Mouse (Mus musculus): ENCODE measurements around the gene Prrc2b. TPM values are rescaled to one million over a fixed set of nuclear protein-coding genes. Genes with fewer than 3 reads are reported as not detected.

The Prrc2b gene
- total RNA-seq, 2 experiments from 2014 or later = 138 to 145 TPM

DNA sequence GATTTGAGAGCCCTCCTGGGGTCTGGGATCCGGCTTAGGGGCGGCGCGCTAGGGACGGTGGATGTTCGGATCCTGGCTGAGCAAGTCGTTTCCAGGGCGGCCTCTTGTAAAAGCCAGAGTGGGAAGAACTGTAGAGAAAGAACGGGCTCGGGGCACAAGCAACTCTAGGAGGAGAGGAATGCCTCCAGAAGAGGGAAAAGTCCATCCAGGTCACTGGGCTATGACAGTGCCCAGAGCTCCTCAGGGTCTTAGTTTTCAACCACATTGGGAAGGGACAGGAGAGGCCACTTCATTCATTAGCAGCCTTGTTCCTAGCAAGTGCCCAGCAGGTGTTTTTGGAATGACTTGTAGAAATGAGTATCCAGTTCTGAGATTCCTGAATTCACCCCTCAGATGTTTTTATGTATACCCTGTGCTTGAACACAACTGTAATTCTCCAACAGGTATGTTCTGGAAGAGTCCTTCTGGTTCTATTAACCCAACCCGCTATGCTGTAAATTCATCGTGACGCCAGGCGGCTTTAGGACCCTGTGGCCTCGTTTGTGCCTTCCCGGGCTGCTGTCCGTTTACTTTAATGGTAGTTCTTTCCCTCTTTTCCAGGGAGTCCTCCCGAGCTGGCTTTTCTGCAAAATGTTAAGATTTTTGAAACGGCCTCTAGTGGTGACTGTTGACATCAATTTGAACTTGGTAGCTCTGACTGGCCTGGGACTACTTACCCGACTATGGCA lies 86.0 kb downstream of the Prrc2b start:
- peak; percentile 54 for DNase-seq

DNA sequence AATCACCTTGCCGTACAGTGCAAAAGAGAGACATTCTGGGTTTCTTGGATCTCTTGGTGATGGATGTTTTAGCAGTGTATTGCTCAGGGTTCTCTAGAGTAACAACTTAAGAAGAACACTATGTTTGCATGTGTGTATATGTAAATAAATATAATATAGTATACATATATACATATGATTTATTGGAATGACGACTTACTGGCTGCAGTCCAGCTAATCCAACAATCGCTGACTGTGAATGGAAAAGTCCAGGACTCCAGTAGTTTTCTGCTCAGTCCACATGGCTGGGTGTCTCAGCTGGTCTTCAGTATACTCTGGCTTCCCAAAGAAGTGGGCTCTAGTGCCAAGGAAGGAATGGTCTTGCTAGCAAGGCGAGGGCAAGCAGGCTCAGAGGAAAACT lies 86.7 kb downstream of the Prrc2b start:
- no peak for DNase-seq

DNA sequence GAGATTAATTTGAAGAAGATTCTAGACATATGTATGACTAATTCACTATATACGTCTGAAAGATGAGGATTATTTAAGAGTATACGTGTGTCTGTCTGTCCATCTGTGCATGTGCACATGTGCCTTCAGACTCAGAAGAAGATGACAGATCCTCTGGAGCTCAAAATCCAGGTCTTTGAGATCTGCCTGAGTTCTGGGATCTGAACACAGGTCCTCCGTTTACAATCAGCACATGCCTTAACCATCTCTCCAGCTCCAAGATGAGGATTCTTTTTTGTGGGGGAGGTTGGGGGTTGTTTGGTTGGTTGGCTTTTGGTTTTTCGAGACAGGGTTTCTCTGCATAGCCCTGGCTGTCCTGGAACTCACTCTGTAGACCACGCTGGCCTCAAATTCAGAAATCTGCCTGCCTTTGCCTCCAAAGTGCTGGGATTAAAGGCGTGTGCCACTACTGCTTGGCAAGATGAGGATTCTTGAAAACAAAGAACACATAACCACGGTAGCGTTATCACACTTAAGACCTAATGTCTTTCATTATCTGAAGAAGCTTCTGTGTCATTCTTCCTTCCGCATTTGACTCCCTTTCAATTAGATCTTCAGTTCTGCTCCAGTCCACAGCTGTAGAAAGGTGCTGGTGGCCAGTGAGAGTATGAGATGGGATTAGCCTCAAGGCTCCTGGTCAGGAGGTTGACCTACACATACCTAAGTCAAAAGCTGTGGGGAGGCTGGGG lies 88.0 kb downstream of the Prrc2b start:
- no peak for DNase-seq

DNA sequence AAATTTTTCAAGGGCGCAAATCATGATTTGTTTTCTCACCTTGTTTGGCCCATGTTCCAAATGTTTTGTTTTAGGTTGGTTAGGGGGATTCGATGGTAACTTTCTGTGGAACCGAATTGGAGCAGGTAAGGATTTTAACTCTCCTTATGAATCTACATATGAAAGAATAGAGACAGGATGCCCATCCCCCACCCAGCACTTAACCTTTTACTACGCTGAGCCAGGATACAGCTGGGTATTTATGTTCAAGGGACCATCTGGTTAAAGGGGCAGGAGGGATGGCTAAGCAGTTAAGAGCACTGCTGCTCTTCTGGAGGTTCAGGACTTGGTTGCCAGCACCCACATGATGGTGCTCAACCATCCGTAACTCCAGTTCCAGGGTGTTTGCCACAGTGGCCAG lies 89.7 kb downstream of the Prrc2b start:
- no peak for DNase-seq

DNA sequence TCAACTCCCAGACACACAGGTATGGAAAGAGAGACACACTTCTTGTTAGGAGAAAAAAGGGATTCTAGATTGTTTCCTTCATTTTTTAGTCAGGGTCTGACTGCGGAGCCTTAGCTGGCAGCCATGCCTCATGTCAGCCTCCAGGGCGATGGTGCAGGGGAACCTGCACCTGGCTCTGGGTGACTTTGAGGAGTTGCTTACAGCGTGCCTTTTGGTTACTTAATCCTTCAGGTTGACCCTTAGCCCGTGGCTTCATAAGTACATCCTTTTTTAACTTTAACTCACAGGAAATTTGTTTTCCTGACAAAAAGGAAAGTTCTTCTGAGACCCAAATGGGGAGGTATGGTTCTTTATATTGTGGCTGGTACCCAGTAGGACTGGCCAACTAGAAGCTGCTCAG lies 92.1 kb downstream of the Prrc2b start:
- DNase-seq = no peak

DNA sequence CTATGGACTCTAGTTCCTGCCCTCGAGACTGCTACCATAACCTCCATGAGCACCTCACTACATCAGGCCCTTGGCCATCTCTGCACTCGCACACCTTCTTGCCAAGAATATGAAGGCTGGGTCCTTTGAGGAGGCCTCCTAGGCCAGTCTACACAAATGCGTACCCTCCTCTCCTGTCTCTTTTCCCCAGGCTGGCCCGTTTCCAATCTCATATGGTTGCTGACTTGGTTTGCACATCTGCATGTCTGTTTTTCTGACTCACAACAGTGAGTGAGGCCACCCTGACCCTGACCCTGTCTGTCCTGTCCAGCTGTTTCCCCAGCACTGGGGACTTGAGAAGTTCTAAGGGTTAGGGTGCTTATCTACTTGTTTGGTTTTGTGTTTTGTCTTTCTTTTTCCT lies 95.9 kb downstream of the Prrc2b start:
- DNase-seq = no peak

DNA sequence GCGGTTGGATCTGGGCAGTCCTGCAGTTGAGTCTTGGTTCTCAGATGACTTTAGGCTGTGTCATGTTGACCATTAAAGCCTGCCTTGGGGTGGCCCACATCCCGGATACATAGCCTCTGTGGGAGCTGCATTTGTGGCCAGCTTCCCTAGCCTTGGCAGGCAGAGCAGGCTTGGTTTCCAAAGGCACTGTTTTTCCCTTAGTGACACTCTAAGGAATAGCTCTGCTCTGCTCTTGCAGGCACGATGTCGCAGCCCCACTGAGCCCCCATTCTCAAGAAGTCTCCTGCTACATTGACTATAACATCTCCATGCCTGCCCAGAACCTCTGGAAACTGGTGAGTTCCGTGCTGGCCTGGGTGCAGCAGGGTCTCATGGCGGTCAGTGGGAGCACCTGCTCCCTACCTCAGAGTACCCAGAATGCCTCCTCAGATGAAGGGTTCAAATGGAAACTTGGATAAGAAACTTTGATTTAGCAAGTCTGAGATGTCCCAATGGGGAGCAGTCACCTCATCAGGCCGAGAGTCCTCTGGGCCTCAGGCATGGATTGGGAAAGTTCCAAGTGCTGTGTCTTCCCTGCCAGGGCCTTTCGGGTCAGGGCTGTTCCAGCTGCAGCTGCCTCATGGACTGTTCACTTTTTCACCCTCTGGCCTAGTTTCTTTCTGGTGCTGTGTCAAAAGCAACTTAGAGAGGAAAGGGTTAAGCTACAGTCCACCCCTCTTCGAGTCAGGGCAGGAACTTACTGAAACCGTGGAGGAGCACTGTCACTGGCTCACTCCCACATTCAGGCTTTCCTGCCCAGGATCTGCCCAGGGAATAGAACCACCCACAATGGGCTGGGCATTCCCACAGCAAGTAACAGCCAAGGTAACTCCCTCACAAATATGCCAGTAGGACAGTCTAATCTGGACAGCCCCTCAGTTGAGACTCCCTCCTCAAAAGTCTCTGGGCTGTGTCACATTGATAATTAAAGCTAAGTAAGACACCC lies 97.8 kb downstream of the Prrc2b start:
- DNase-seq = no peak

DNA sequence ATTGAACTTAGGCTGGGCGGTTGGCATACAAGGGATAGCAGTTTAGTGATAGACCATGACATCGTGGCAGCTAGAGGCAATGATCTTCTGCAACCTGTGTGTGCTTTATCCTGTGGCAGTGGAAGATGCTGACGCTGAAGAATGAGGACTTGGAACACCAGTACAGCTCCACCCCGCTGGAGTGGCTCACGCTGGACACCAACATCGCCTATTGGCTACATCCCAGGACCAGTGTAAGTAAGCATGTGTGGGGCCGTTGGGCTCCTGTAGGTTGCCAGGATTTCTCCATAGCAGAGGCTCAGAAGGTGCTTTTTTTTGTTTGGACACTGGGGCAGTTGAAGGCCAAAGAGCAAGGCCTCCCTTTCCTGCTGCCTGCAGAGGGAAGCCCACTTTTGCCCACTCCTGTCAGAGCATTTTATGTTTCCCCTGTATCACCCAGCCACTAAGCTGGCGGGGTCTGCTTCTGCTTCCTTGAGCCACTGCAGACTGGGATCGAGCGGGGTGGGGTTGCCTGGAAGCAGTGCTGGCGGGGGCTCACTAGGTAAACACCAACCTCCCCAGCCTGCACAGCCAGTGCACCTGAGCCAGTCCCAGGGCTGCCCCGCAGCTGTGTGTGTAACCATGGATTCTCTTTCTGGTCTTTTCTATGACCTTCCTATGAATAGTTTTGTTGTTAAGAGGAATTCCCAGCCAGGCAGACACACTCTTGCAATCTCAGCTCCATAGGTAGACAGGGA lies 101.1 kb downstream of the Prrc2b start:
- no peak for DNase-seq

DNA sequence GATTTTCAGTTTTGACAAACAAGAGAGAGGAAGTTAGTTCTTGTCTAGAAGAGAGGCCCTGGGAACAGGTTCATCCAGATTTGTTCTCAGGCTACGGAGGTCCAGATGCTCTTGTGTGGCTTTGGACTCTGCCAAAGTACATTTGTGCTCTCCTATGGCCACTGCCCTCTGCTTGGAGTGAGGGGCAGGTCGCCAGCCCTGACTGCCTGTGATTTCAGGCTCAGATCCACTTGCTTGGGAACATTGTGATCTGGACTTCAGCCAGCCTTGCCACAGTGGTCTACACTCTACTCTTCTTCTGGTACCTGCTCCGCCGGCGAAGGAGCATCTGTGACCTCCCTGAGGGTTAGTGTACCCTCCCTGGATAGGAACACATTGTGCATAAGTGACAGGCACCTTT lies 101.8 kb downstream of the Prrc2b start:
- no peak for DNase-seq

DNA sequence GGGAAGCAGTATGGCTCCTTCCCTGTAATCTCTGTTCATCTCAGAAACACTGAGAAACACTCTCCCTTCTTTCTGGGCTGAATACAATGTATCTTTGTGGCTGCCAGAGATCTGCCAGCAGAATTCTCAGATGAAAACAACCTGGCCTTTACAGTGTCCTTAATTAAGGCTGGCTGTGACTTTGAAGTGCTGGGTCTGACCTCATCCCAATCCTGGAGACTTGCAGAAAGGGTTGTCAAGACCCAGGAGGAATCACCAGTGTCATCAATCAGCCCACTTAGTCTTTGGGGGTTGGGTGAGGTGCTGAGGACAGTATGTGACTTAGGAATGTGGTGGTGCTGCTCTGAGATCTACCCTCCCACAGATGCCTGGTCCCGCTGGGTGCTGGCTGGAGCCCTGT lies 102.5 kb downstream of the Prrc2b start:
- DNase-seq = no peak

DNA sequence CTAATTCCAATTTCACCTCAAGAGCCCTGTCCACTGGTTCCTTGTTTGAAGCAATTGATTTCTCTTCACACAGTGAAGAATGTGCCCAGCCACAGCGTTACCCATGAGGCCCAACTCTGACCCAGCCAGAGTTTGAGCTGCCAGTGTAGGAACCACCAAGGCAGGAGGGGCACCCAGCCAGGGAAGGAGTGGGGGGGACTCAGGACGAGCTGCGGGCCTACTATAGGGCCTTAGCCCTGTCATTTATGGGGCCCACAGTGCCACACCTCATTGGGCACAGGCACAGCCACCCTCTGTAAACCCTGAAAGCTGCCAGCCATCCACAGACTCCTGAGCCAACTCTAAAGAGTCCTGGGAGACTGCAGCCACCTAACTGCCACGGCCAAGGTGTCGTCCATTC lies 103.7 kb downstream of the Prrc2b start:
- no peak for DNase-seq

DNA sequence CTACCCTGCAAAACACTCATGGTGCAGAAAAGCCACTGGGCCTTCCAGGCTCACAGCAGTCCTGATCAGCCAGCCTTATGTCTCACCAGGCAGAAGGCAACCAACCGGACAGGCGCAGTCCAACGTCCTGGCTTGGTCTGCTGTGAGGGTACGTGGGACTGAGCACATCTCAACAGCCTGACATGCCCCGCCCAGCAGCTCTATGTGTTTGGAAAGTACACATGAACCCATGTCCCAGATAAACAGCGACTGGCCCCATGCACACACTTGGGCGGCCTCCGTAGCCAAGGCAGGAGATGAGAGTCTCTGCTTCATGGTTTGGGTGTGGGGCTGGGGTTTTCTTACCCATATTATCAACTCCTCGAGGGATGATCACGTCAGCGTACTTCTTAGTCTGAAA lies 105.4 kb downstream of the Prrc2b start:
- no peak for DNase-seq

DNA sequence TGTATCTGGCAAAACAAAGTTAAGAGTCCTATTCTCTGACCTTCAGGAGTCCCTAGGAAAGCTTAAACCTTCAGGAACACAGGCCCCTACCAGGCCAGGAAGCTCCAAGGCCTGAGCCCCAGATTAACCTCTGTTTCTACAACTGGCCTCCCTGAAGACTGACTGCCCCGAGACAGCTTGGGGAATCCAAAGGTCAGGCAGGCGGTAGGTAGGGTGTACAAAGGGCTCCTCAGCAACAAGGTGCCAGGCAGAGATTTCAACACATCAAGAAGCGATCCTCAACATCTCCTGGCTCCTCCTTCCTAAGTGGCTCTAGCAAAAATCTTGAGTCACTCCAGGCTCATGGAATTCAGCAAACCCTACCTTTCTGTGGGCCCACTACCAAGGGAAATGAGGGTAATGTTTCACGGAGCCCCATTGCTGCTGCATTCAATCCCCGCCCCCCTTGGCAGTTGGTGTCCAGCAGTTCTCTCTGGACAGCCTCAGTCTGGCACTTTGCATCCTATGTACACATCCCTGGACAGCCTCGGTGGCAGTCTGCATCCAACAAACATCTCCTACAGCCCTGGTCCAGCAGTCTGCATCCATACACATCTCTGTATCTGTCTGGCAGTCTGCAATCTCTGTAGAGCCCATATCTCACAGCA lies 108.1 kb downstream of the Prrc2b start:
- no peak for DNase-seq

DNA sequence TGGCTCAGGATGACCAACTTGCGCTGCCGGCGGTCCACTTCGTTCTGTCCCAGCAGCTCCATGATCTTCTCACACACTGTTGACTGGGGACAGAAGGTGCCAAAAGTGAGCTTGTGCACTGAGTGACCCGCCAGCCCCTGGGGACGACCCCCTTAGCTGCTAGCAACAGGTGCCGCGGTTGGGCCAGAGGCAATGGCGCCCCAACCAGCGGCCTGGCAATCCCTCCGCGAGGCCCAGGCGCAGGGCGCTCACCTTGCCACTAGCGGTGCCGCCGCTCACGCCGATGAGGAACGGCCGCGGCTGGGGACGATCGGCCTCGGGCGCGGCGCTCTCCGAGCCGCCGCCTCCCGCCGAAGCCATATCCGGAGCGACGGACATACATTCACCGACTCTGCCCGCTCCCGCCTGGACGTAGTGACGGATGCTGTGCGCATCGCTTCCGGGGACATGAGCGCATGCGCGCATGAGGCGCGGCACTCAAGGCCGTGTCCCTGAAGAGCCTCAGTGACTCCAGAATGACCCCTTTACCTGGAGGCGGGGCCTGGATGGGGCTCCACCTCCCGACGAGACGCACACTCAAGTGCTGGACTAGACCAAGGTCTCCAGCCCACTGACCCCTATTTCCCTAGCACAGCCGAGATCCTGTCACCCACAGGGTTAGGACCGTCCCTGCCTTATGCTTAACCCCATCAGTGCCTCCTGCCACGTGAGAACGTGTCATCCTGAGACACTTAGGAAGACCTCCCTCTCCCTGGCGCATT lies 109.0 kb downstream of the Prrc2b start, which contains the start of gene Uck1:
Gene Uck1 (minus strand): TSS at position 503 of the 761 bp plus-strand sequence.
- DNase-seq = peak; percentile 89

DNA sequence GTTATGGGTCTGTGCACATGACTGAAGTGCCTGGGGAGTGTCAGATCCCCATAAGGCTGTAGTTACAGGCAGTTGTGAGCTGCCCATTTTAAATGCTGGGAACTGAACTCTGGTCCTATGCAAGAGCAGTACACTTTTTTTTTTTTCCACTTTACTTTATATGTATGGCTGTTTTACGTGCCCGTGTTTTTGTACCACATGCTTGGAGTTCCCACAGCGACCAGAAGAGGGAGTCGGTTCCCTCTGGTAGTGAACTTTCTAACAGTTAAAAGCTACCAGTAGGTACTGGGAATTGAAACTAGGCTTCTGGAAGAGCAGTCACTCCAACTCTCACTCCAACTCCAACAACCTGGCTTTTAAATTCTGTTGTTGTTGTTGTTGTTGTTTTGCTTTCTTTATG lies 109.8 kb downstream of the Prrc2b start:
- peak; percentile 61 for DNase-seq

DNA sequence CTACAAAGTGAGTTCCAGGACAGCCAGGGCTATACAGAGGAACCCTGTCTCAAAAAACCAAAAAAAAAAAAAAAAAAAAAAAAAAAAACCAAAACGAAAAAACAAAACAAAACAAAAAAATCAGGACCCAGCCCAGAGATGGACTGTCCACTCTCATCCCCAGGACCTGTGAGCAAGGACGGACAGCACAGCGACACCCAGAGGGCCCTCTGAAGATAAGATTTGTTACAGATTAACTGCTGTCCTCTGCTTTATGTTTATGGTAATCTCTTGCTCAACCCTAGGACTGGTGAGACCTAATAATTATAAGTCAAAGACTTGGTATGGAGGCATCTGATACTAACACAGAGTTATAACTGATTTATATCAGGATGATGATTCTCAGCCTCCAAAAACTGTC lies 124.9 kb downstream of the Prrc2b start:
- no peak for DNase-seq

DNA sequence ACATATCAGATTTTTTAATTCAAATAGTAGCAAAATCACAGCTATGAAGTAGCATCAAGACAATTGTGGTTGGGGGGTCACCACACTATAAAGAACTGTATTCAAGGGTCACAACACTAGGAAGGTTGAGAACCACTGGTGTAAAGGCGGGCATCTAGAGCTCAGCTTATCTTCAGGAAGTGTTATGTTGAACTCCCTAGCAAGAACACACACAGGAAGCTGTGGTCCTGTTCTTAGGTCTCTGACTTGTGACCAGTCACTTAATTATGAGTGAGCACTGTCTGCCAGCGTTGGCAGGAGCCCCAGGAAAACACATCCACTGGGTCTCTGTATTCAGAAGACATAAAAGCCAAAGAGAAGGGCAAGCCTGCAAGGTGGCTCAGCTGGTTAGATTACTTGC lies 131.4 kb downstream of the Prrc2b start:
- DNase-seq = no peak

DNA sequence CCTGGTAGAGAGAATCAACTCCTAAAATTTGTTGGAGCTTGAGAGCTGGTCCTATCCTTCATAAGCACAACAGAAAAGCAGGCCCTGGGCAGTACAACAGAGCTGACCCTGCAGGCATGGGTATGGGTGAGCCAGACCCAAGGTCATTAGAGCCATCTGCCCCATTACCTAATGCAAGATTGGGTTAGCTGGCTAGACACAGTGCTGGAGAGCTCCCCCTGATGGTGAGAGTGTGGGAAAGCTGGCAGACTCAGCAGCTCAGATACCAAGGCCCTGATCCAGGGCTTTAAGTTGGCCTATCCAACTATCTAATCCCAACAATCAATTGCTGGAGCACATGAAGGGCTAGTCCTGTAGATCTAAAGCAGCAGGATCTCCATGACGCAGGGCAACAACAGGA lies 131.8 kb downstream of the Prrc2b start:
- DNase-seq = peak; percentile 61

DNA sequence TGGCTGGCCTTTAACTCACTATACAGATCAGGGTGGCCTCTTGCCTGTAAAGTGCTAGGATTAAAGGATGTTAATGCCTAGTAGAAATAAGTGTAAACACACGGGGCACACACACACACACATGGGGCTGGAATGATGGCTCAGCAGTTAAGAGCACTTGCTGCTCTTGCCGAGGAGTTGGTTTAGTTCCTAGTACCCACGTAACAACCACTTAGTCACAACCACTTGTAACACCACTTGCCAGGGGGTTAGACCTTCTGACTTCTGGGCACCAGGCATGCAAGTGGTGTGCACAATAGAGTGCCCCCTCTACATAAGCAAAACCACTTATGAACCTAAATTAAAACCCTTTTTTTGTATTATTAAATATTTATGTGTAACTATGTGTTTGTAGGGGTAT lies 133.1 kb downstream of the Prrc2b start:
- DNase-seq = no peak
